Mouse (Mus musculus): ENCODE data around the gene Nudcd3. TPM values are rescaled to one million over a fixed set of nuclear protein-coding genes. Genes with fewer than 3 reads are reported as not detected.

The Nudcd3 gene
- polyA plus RNA-seq, 1 experiment: 67.1 TPM

- no peak overlapping the region for H3K4me2 ChIP-seq (ENCODE audit: low read depth)
- H3K27me3 ChIP-seq (ENCODE audit: control insufficient read depth, insufficient read depth, insufficient read length): peaks cover 91% of the 10 kb centered on the region
- TF ChIP-seq MYOG (IDR thresholded peaks at IDR 0.05; ENCODE audit: control insufficient read depth in 1 of 3, insufficient read depth in 1 of 3, insufficient read length in 2 of 3, low read depth in 2 of 3) (no peak), E2F4 (IDR thresholded peaks at IDR 0.05; ENCODE audit: insufficient read depth) (no peak), REST (IDR thresholded peaks at IDR 0.05; ENCODE audit: insufficient read depth, insufficient read length) (no peak), MYOD1 (IDR thresholded peaks at IDR 0.05; ENCODE audit: control insufficient read depth in 1 of 3, insufficient read length in 2 of 3, low read depth in 2 of 3) (no peak), SRF (IDR thresholded peaks at IDR 0.05; ENCODE audit: control insufficient read depth, insufficient read length, low read depth) (no peak), USF1 (IDR thresholded peaks at IDR 0.05; ENCODE audit: low read depth) (no peak), TCF3 (IDR thresholded peaks at IDR 0.05; ENCODE audit: insufficient read length, low read depth) (no peak), POLR2AphosphoS2 (IDR thresholded peaks at IDR 0.05; ENCODE audit: insufficient read length, low read depth) (no peak), TCF12 (IDR thresholded peaks at IDR 0.05; ENCODE audit: insufficient read depth, poor library complexity, severe bottlenecking) (no peak), POLR2A (IDR thresholded peaks at IDR 0.05; ENCODE audit: insufficient read length, low read depth) (no peak)
- no peak overlapping the region for H3ac ChIP-seq (ENCODE audit: control insufficient read depth, insufficient read length)
- H3K36me3 ChIP-seq (ENCODE audit: control insufficient read depth, insufficient read depth): no peaks in the 10 kb centered on the region
- H3K4me3 ChIP-seq: no peak overlapping the region
- no peaks in the 10 kb centered on the region for H3K79me2 ChIP-seq (ENCODE audit: control insufficient read depth, insufficient read depth)
Measured at GRCm38 (mm10) chr11:6065551-6066121, 134.6 kb downstream of the Nudcd3 start.

GRCm38 (mm10) chr11:6065046-6065521 is 135.1 kb downstream of the Nudcd3 start:
- Histone ChIP-seq H3ac (ENCODE audit: control insufficient read depth, insufficient read length) (no peak overlapping the region), H3K79me2 (ENCODE audit: control insufficient read depth, insufficient read depth) (no peaks in the 10 kb centered on the region), H3K4me2 (ENCODE audit: low read depth) (no peak overlapping the region), H3K27me3 (ENCODE audit: control insufficient read depth, insufficient read depth, insufficient read length) (peaks cover 92% of the 10 kb centered on the region), H3K4me3 (no peak overlapping the region), H3K36me3 (ENCODE audit: control insufficient read depth, insufficient read depth) (no peaks in the 10 kb centered on the region)
- no peak for TF ChIP-seq E2F4 (IDR thresholded peaks at IDR 0.05; ENCODE audit: insufficient read depth)
- no peak for TF ChIP-seq POLR2AphosphoS2 (IDR thresholded peaks at IDR 0.05; ENCODE audit: insufficient read length, low read depth)
- peak in 1 of 3 experiments; percentile 39 for TF ChIP-seq MYOD1 (IDR thresholded peaks at IDR 0.05; ENCODE audit: control insufficient read depth in 1 of 3, insufficient read length in 2 of 3, low read depth in 2 of 3)

GRCm38 (mm10) chr11:6064215-6065045 is 135.8 kb downstream of the Nudcd3 start:
- no peak overlapping the region for H3K4me3 ChIP-seq
- TF ChIP-seq POLR2AphosphoS2 (IDR thresholded peaks at IDR 0.05; ENCODE audit: insufficient read length, low read depth) (no peak), MYOD1 (IDR thresholded peaks at IDR 0.05; ENCODE audit: control insufficient read depth in 1 of 3, insufficient read length in 2 of 3, low read depth in 2 of 3) (no peak), MAX (IDR thresholded peaks at IDR 0.05; ENCODE audit: low read depth) (no peak), USF1 (IDR thresholded peaks at IDR 0.05; ENCODE audit: low read depth) (no peak), E2F4 (IDR thresholded peaks at IDR 0.05; ENCODE audit: insufficient read depth) (no peak), POLR2A (IDR thresholded peaks at IDR 0.05; ENCODE audit: insufficient read length, low read depth) (no peak), TCF3 (IDR thresholded peaks at IDR 0.05; ENCODE audit: insufficient read length, low read depth) (no peak), REST (IDR thresholded peaks at IDR 0.05; ENCODE audit: insufficient read depth, insufficient read length) (no peak), TCF12 (IDR thresholded peaks at IDR 0.05; ENCODE audit: insufficient read depth, poor library complexity, severe bottlenecking) (no peak), MYOG (IDR thresholded peaks at IDR 0.05; ENCODE audit: control insufficient read depth in 1 of 3, insufficient read depth in 1 of 3, insufficient read length in 2 of 3, low read depth in 2 of 3) (no peak)
- H3ac ChIP-seq (ENCODE audit: control insufficient read depth, insufficient read length): no peak overlapping the region
- no peaks in the 10 kb centered on the region for H3K79me2 ChIP-seq (ENCODE audit: control insufficient read depth, insufficient read depth)
- no peaks in the 10 kb centered on the region for H3K36me3 ChIP-seq (ENCODE audit: control insufficient read depth, insufficient read depth)
- H3K27me3 ChIP-seq (ENCODE audit: control insufficient read depth, insufficient read depth, insufficient read length): peaks cover 91% of the 10 kb centered on the region
- H3K4me2 ChIP-seq (ENCODE audit: low read depth): no peak overlapping the region

DNA sequence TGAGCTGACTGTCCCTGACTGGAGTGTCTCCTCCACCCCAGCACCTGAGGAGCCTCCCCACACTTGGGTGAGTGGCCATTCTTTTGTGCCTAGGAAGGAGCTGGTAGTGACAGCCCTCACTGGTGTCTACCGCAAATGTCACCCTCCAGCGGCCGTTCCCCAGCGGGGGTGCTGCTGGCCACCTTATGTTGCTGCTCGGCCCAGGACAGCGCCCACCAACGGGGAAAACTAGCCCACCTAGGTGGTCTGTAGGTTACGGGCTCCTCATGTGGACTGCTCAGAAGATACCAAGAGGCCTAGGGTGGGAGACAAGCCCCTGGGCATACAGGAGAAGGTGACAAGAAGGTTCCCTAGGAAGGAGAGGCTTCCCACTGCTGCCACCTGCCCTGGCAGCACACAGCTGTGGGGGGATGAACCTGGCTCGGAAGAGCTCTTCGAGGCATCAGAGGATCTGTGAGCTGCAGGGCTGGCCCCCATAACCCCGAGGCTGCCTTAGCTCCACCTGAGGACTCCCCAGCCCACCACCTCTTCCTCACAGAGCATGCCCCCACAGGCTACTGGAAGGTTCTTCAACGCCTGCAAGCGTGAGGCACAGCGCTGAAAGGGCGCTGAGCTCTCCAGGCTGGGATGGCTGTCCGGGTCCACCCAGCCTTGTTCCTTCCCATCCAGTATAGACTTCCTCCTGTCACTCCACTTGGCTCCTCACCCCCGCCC is 136.6 kb downstream of the Nudcd3 start:
- TF ChIP-seq USF1 (IDR thresholded peaks at IDR 0.05; ENCODE audit: low read depth) (no peak), TCF12 (IDR thresholded peaks at IDR 0.05; ENCODE audit: insufficient read depth, poor library complexity, severe bottlenecking) (no peak), POLR2AphosphoS2 (IDR thresholded peaks at IDR 0.05; ENCODE audit: insufficient read length, low read depth) (no peak), MYOG (IDR thresholded peaks at IDR 0.05; ENCODE audit: control insufficient read depth in 1 of 3, insufficient read depth in 1 of 3, insufficient read length in 2 of 3, low read depth in 2 of 3) (no peak), TCF3 (IDR thresholded peaks at IDR 0.05; ENCODE audit: insufficient read length, low read depth) (no peak), SRF (IDR thresholded peaks at IDR 0.05; ENCODE audit: control insufficient read depth, insufficient read length, low read depth) (no peak), CEBPB (IDR thresholded peaks at IDR 0.05; ENCODE audit: insufficient read depth, poor library complexity, severe bottlenecking) (no peak)
- Histone ChIP-seq H3K36me3 (ENCODE audit: control insufficient read depth, insufficient read depth) (no peaks in the 10 kb centered on the region), H3K27me3 (ENCODE audit: control insufficient read depth, insufficient read depth, insufficient read length) (peaks cover 93% of the 10 kb centered on the region), H3K4me2 (ENCODE audit: low read depth) (no peak overlapping the region), H3K4me3 (no peak overlapping the region), H3ac (ENCODE audit: control insufficient read depth, insufficient read length) (no peak overlapping the region), H3K79me2 (ENCODE audit: control insufficient read depth, insufficient read depth) (no peaks in the 10 kb centered on the region)

All from myocyte (in vitro differentiated cells).